Comparison of ENCODE assay signal across 18 mouse cellular contexts in the genomic region with DNA sequence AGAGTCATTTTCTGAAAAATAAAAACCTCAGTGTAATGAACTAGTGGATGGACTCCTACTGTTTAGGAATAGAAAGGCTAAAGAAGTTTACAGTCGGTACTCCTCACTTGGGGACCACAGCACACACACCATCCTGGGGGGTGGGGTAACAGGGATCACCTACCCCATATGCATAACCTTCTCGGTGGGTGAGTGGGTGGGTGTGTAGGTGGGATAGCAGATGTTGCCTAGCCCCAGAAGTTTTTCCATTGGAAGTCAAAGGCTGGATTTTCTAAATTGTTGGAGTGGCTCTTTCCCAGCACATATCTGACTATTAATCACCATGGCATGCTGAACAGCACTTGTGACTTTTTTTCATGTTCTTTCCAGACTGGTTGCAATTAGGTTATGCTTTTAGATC.
A peak's percentile ranks its signal among the peaks of the same experiment; 100 is the strongest.
DNase-seq lines count a peak whose midpoint lies in the region; ATAC-seq lines count a peak whose summit lies in the region.
"Had no signal": no experiment of that assay in that cellular context is flagged by ENCODE, and none has a peak within 500 bp of the region (broad histone marks: within the 10 kb centered on the region; RNA-seq: fewer than 3 reads in every experiment).

No protein-coding gene starts in this region.

- DNase-seq in cerebellum, adult 11-12 months = peak; percentile 43
- no peak for DNase-seq in cerebellum, postnatal 36 days
- DNase-seq in kidney, postnatal 14 days = no peak
- no peak for DNase-seq in midbrain, embryonic 10.5 days (ENCODE audit: low spot score)
- peak; percentile 13 to 35 for DNase-seq in layer of hippocampus, postnatal 36 days
- DNase-seq in heart, postnatal 14 days = no peak
- DNase-seq: adrenal gland, postnatal 36 days; kidney, postnatal 10 days; liver; thymus, postnatal 25 days had no signal

- peaks cover 19% of the 10 kb centered on the region; the same call in 1 of the 2 replicates for H3K4me1 ChIP-seq in kidney, embryonic 16.5 days (ENCODE audit: insufficient read depth, low read length)
- peaks cover 11% of the 10 kb centered on the region for H3K4me1 ChIP-seq in midbrain, embryonic 15.5 days
- H3K4me1 ChIP-seq in midbrain, embryonic 10.5 days = no peaks in the 10 kb centered on the region

- H3K9me3 ChIP-seq in kidney, embryonic 16.5 days (ENCODE audit: low read length) = no peaks in the 10 kb centered on the region
- no peaks in the 10 kb centered on the region for H3K9me3 ChIP-seq in midbrain, embryonic 15.5 days
- H3K9me3 ChIP-seq in midbrain, embryonic 10.5 days (replicated peaks) = no peaks in the 10 kb centered on the region
- H3K9me3 ChIP-seq: hindbrain, embryonic 10.5 days had no signal

- no peaks in the 10 kb centered on the region for H3K27me3 ChIP-seq in kidney, embryonic 16.5 days (ENCODE audit: insufficient read depth, low read length)
- H3K27me3 ChIP-seq in midbrain, embryonic 15.5 days (replicated peaks) = no peaks in the 10 kb centered on the region
- H3K27me3 ChIP-seq in midbrain, embryonic 10.5 days (ENCODE audit: low read depth, poor library complexity, severe bottlenecking) = no peaks in the 10 kb centered on the region
- H3K27me3 ChIP-seq: CH12.LX had no signal

- no peak overlapping the region for H3K9ac ChIP-seq in kidney, embryonic 16.5 days (replicated peaks; ENCODE audit: low read length)
- H3K9ac ChIP-seq in midbrain, embryonic 15.5 days = no peak overlapping the region
- H3K9ac ChIP-seq: lung, embryonic 14.5 days had no signal

- no peak overlapping the region for H3K4me2 ChIP-seq in kidney, embryonic 16.5 days (replicated peaks; ENCODE audit: low read depth, low read length)
- no peak overlapping the region for H3K4me2 ChIP-seq in midbrain, embryonic 15.5 days
- H3K4me2 ChIP-seq: lung, embryonic 14.5 days had no signal

- 29% methylated on average over 2 of the region's 2 CpGs for WGBS in kidney, embryonic 16.5 days
- 70% methylated on average over 2 of the region's 2 CpGs for WGBS in midbrain, embryonic 15.5 days
- WGBS in midbrain, embryonic 10.5 days = 66% methylated on average over 2 of the region's 2 CpGs

- intact Hi-C loops in heart, postnatal 14 days (cut with DNase I) = no loop called here

- no peaks in the 10 kb centered on the region for H3K36me3 ChIP-seq in kidney, embryonic 16.5 days (ENCODE audit: insufficient read depth, low read length)
- H3K36me3 ChIP-seq in midbrain, embryonic 15.5 days (replicated peaks) = no peaks in the 10 kb centered on the region
- H3K36me3 ChIP-seq in midbrain, embryonic 10.5 days = no peaks in the 10 kb centered on the region
- H3K36me3 ChIP-seq: hindbrain, embryonic 10.5 days had no signal

- H3K27ac ChIP-seq in kidney, embryonic 16.5 days (ENCODE audit: low read length) = 0 out of 2 replicates have a peak overlapping the region, but pooled peaks have one; percentile 7
- H3K27ac ChIP-seq in midbrain, embryonic 15.5 days = 0 out of 2 replicates have a peak overlapping the region, but pooled peaks have one; percentile 13
- H3K27ac ChIP-seq in midbrain, embryonic 10.5 days (replicated peaks) = no peak overlapping the region
- H3K27ac ChIP-seq: hindbrain, embryonic 10.5 days; macrophage; stomach, postnatal 0 days had no signal

- H3K4me3 ChIP-seq in kidney, embryonic 16.5 days (ENCODE audit: low read length) = no peak overlapping the region
- no peak overlapping the region for H3K4me3 ChIP-seq in midbrain, embryonic 15.5 days
- H3K4me3 ChIP-seq in midbrain, embryonic 10.5 days = no peak overlapping the region
- H3K4me3 ChIP-seq: hindbrain, embryonic 10.5 days had no signal

- no peak for ATAC-seq in kidney, embryonic 16.5 days (ENCODE audit: low FRiP score, low TSS enrichment)
- ATAC-seq in midbrain, embryonic 15.5 days (replicated peaks) = no peak
- ATAC-seq: inflammation-experienced regulatory T-cells, adult 6 months had no signal

Comparison
In these comparisons a context has a peak if more than half of its experiments do, and no peak if none do; other contexts are left out.
1. DNase-seq: peak in cerebellum, adult 11-12 months (single experiment) and layer of hippocampus, postnatal 36 days (2 of 2); none in cerebellum, postnatal 36 days (0 of 2), kidney, postnatal 14 days (single experiment), midbrain, embryonic 10.5 days (single experiment) and heart, postnatal 14 days (0 of 2).